Mouse (Mus musculus) forebrain, embryonic 16.5 days (tissue): ENCODE data around the gene Cpne7. TPM values are rescaled to one million over a fixed set of nuclear protein-coding genes. Genes with fewer than 3 reads are reported as not detected.
"Not testable (repeated sequence)": the region's sequence is repeated elsewhere in the genome, so short reads cannot be mapped to it uniquely, and the experiment has no call there.

Source experiments
- ATAC-seq: fragments of 200-750 bp; cut with Nextera tagmentation; 2 replicates; pipeline ENCODE4 v1.8.0; 2017; ENCODE audit warnings: mild to moderate bottlenecking, moderate library complexity
- H3K27ac ChIP-seq: fragments of 300-500 bp; sonication (generic); 2 replicates; pipeline ENCODE4 v1.5.1; 2014; ENCODE audit warnings: low read length, control low read depth
- H3K27me3 ChIP-seq: fragments of 300-500 bp; sonication (generic); replicated peaks from 2 replicates; pipeline ENCODE4 v1.6.1; 2014; ENCODE audit warnings: low read length; ENCODE audit not compliant: control insufficient read depth, insufficient read depth
- H3K36me3 ChIP-seq: fragments of 300-500 bp; sonication (generic); 2 replicates; pipeline ENCODE4 v1.6.1; 2014; ENCODE audit not compliant: control insufficient read depth, insufficient read depth
- H3K4me1 ChIP-seq: fragments of 300-500 bp; sonication (generic); replicated peaks from 2 replicates; pipeline ENCODE4 v1.6.1; 2014; ENCODE audit warnings: low read length; ENCODE audit not compliant: control insufficient read depth, insufficient read depth
- H3K4me2 ChIP-seq: fragments of 300-500 bp; sonication (generic); 2 replicates; pipeline ENCODE4 v1.6.1; 2014; ENCODE audit warnings: mild to moderate bottlenecking, low read length, control low read depth
- H3K4me3 ChIP-seq: fragments of 300-500 bp; sonication (generic); replicated peaks from 2 replicates; pipeline ENCODE4 v1.5.1; 2014; ENCODE audit warnings: mild to moderate bottlenecking, low read length, control low read depth
- H3K9ac ChIP-seq: fragments of 300-500 bp; sonication (generic); replicated peaks from 2 replicates; pipeline ENCODE4 v1.6.1; 2014; ENCODE audit warnings: low read depth, low read length, control low read depth
- H3K9me3 ChIP-seq: fragments of 300-500 bp; sonication (generic); 2 replicates; pipeline ENCODE4 v1.6.1; 2016; ENCODE audit warnings: low read length; ENCODE audit not compliant: control insufficient read depth
- WGBS: fragments of 180-500 bp; shearing (Covaris S2); extraction: QIAGEN DNeasy Blood & Tissue Kit; methylation state at CpG from one replicate; pipeline ENCODE4 v1.1.7; 2014; 5-methylcytosine and 5-hydroxymethylcytosine counted together
- polyA plus RNA-seq: library from polyadenylated mRNA; unstranded; fragments of >200 nt; fragmentation: Nextera tagmentation; extraction: Ambion mirVana; gene quantifications from 2 replicates; pipeline ENCODE4 v1.2.1, GENCODE M21; 2015

Cpne7 gene
- polyA plus RNA-seq, 1 experiment from 2014 or later = 7.3 TPM

DNA sequence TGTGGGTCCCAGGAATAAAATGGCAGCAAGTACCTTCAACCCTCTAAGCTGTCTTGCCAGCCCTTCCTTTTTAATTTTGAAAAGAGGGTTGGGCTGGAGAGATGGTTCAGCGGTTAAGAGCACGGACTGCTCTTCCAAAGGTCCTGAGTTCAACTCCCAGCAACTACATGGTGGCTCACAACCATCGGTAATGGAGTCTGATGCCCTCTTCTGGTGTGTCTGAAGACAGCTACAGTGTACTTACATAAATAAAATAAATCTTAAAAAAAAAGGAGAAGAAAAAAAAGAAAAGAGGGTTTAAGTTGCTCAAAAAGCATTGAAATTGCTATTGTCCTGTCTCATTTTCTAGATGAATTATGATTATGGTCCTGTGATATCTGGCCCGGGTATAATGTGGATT lies 15.9 kb upstream of the Cpne7 start:
- H3K4me2 ChIP-seq = no peak overlapping the region; the same call in 1 of the 2 replicates
- no peaks in the 10 kb centered on the region for H3K27me3 ChIP-seq
- no peak overlapping the region for H3K4me3 ChIP-seq
- H3K9me3 ChIP-seq = no peaks in the 10 kb centered on the region
- no peak overlapping the region for H3K9ac ChIP-seq
- WGBS = 86% methylated on average over 4 of the region's 4 CpGs
- H3K4me1 ChIP-seq = peaks cover 12% of the 10 kb centered on the region
- H3K36me3 ChIP-seq = peaks cover 19% of the 10 kb centered on the region
- no peak for ATAC-seq
- H3K27ac ChIP-seq = no peak overlapping the region

DNA sequence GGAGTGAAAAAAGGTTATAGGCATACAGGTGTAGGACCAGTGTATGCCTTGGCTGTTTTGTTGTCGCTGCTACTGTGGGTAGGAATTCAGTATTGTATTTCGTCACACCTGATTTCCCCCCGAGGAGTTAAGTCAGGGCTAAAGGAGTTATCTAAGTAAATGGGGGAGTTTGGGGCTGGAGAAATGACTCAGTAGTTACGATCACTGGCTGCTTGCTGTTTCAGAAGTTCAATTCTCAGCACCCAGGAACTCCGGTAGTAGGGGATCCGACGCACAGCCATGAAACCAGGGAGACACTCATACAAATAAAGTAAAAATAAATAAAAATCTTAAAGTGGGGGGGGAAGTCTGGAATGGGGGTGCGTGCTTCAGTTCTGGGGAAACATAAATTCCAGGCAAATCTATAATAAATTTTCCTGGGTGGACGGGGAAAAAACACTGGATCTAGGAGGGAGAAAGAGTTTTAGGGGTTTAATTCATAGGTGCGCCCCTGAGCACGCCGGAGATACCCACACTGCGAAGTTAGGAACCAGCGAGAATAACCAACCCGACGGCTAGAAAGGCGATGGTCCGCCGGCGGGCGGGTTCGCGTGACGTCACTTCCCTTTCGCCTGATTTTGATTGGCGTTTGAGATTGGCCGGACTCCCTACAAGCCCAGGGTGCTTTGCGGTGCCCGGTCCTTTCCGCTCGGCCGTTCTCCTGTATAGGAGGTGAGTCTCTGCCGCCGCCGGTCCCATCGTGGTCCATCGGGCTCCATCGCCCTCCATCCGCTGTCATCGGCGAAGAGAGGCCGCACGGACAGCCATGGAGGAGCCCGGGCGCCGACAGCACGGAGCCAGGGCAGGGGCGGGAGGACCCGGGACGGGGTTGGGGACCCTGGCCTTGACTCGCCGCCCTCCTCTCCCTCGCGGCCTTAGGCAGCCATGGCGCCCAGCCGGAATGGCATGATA lies 15.2 kb upstream of the Cpne7 start, which contains the start of gene Rpl13:
Gene Rpl13 (plus strand): TSS at position 616 of the 951 bp plus-strand sequence.
- Histone ChIP-seq H3K9me3 (no peaks in the 10 kb centered on the region), H3K9ac (peak within 1 kb of the TSS; percentile 89), H3K4me3 (peak within 1 kb of the TSS; percentile 86), H3K4me2 (peak within 1 kb of the TSS; percentile 88), H3K27me3 (no peaks in the 10 kb centered on the region), H3K27ac (peak within 1 kb of the TSS; percentile 92), H3K36me3 (peaks cover 19% of the 10 kb centered on the region), H3K4me1 (peaks cover 12% of the 10 kb centered on the region)
- peak; percentile 97 for ATAC-seq
- 1% methylated on average over 56 of the region's 56 CpGs for WGBS

DNA sequence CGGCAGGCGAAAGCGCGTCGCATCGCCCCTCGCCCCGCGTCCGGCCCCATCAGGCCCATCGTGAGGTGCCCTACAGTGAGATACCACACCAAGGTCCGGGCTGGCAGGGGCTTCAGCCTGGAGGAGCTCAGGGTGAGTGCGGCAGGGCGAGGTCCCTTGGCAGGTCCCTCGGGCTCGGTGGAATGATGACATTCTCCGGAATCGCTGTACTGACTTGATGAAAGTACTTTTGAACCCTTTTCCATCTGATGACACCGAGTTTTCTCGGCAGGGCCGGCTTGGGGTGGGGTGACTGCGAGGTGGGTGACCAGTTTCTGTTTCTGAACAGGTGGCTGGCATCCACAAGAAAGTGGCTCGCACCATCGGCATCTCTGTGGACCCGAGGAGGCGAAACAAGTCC lies 14.3 kb upstream of the Cpne7 start:
- Histone ChIP-seq H3K36me3 (peaks cover 16% of the 10 kb centered on the region), H3K27ac (peak overlapping the region; percentile 23), H3K4me1 (peaks cover 12% of the 10 kb centered on the region), H3K4me2 (peak overlapping the region; percentile 88), H3K4me3 (peak overlapping the region; percentile 86), H3K9ac (peak overlapping the region; percentile 89)
- not testable (repeated sequence) for ATAC-seq, H3K9me3 ChIP-seq, H3K27me3 ChIP-seq
- WGBS = 0% methylated on average over 16 of the region's 26 CpGs

DNA sequence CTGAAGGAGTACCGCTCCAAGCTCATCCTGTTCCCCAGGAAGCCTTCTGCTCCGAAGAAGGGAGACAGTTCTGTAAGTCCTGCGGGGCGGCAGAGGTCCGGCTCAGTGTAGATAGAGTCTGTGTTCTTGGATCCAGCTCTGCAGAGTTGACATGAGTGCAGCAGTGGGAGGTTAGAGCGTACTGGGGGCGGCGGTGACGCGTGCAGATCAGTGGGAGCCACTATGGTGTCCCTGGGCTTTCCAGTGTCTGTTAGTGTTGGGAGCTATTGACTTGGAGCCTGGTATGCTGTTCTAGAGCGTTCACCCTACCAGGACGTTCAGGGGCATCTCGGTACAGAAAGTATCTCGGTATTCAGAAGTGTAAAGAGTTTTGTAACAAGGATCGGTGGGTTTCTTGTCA lies 13.9 kb upstream of the Cpne7 start:
- H3K9me3 ChIP-seq = no peaks in the 10 kb centered on the region
- no peak for ATAC-seq
- peaks cover 12% of the 10 kb centered on the region for H3K4me1 ChIP-seq
- H3K36me3 ChIP-seq = peaks cover 16% of the 10 kb centered on the region
- H3K27me3 ChIP-seq = no peaks in the 10 kb centered on the region
- H3K4me3 ChIP-seq = peak overlapping the region; percentile 86
- peak overlapping the region; percentile 23; the same call in 1 of the 2 replicates for H3K27ac ChIP-seq
- 19% methylated on average over 14 of the region's 15 CpGs for whole genome bisulfite sequencing
- H3K9ac ChIP-seq = peak overlapping the region; percentile 89
- peak overlapping the region; percentile 88 for H3K4me2 ChIP-seq

DNA sequence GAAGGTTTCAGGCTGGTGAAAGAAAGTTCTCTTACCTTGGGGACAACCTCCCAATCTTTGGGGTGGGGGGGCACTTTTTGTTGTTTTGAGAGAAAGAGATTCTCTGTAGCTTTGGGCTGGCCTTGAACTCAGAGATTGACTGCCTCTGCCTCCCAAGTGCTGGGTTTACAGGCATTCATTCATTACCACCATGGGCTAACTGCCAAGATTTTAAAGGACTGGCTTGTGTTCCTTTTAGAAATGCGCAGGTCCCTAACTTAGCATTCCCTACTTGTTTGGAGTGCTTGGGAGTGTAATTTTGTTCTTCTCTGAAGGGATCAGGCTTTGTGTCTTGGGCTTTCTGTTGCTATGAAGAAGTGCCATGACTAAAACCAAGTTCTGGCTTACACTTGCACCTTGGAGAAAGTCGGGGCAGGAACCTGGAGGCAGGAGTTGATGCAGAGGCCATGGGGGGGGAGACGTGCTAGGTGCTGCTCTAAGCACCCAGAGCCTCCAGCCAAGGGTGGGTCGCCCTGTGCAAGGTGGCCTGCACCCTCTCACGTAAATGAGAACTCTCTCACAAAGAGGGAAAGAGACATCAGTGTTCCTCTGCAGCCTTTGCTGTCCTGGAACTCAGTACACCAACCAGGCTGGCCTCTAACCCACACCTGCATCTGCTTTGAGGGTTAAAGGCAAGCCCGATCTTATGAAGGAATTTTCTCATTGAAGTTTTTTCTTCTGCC lies 13.0 kb upstream of the Cpne7 start:
- no peak for ATAC-seq
- H3K4me1 ChIP-seq = peaks cover 12% of the 10 kb centered on the region
- H3K27ac ChIP-seq = no peak overlapping the region
- H3K27me3 ChIP-seq = no peaks in the 10 kb centered on the region
- H3K9me3 ChIP-seq = no peaks in the 10 kb centered on the region
- peaks cover 16% of the 10 kb centered on the region for H3K36me3 ChIP-seq
- H3K4me2 ChIP-seq = peak overlapping the region; percentile 88; the same call in 1 of the 2 replicates
- 78% methylated on average over 6 of the region's 6 CpGs for WGBS
- no peak overlapping the region for H3K4me3 ChIP-seq
- no peak overlapping the region for H3K9ac ChIP-seq

DNA sequence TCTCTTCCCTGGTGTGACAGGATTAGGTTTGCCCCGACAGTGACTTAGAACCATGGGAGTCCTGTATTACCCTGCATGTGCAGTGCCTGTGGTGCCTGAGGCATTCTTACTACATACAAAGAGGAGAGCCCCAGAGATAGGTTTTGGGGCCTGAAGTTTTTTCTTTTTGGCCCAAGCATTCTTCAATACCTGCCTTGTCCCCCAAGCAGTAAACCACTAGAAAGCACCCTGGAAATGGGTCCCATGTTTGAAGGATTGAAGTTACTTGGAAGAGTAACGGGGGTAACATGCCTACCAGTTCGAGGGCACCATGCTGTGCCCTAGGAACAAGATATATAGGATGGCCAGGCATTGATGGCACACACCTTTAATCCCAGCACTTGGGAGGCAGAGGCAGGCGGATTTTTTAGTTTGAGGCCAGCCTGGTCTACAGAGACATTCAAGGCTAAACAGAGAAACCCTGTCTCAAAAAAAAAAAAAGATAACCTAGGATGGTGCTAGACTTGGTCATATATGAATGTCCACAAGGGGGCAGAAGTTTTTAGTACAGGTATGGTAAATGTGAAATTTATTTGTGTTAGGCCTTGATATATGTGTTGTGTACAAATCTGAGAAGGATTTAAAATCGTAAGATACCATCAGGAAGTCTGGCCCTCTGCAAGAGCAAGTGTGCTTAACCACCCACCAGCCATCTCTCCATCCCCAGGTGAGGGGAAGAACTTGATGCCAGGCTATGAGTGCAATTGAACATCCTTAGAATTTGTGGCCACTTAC lies 11.4 kb upstream of the Cpne7 start:
- no peak overlapping the region for H3K27ac ChIP-seq
- no peaks in the 10 kb centered on the region for H3K9me3 ChIP-seq
- H3K4me1 ChIP-seq = peaks cover 12% of the 10 kb centered on the region
- no peak overlapping the region for H3K4me3 ChIP-seq
- no peak overlapping the region for H3K4me2 ChIP-seq
- no peak for ATAC-seq
- H3K27me3 ChIP-seq = no peaks in the 10 kb centered on the region
- WGBS = 64% methylated on average over 5 of the region's 5 CpGs
- H3K36me3 ChIP-seq = peaks cover 16% of the 10 kb centered on the region
- no peak overlapping the region for H3K9ac ChIP-seq

DNA sequence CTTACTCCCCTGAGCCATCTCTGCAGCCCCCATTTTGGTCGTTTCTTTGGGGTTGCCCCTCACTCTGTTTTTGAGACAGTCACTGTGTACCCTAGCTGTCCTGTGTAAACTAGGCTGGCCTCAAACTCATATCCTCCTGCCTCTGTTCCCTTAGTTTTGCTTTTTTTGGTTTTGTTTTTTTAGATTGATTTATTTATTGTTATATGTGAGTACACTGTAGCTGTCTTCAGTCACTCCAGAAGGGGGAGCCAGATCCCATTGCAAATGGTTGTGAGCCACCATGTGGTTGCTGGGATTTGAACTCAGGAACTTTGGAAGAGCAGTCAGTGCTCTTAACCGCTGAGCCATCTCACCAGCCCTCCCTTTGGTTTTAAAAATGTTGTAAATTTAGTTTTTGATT lies 10.6 kb upstream of the Cpne7 start:
- Histone ChIP-seq H3K4me1 (peaks cover 12% of the 10 kb centered on the region), H3K9ac (no peak overlapping the region), H3K36me3 (peaks cover 16% of the 10 kb centered on the region), H3K27me3 (no peaks in the 10 kb centered on the region), H3K4me3 (no peak overlapping the region), H3K27ac (no peak overlapping the region), H3K4me2 (no peak overlapping the region), H3K9me3 (no peaks in the 10 kb centered on the region)
- 55% methylated on average over 2 of the region's 2 CpGs for WGBS
- no peak for ATAC-seq

DNA sequence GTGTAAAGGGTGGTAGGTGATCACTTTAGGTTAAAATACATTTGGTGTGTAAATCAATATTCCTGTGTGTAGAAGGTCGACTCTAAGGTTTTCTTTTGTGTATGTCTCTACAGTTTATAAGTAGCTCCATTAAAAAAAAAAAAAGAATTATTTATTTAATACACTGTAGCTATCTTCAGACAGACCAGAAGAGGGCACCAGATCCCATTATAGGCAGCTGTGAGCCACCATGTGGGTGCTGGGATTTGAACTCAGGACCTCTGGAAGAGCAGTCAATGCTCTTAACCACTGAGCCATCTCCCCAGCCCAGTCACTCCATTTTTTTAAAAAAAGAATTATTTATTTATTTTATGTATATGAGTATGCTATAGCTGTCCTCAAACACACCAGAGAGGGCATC lies 9.2 kb upstream of the Cpne7 start:
- no peak overlapping the region for H3K9ac ChIP-seq
- H3K9me3 ChIP-seq = no peaks in the 10 kb centered on the region
- ATAC-seq = no peak
- WGBS = 78% methylated on average over 1 of the region's 1 CpGs
- peaks cover 16% of the 10 kb centered on the region for H3K36me3 ChIP-seq
- H3K27me3 ChIP-seq = no peaks in the 10 kb centered on the region
- no peak overlapping the region for H3K4me3 ChIP-seq
- H3K27ac ChIP-seq = no peak overlapping the region
- no peak overlapping the region for H3K4me2 ChIP-seq
- peaks cover 9% of the 10 kb centered on the region for H3K4me1 ChIP-seq

DNA sequence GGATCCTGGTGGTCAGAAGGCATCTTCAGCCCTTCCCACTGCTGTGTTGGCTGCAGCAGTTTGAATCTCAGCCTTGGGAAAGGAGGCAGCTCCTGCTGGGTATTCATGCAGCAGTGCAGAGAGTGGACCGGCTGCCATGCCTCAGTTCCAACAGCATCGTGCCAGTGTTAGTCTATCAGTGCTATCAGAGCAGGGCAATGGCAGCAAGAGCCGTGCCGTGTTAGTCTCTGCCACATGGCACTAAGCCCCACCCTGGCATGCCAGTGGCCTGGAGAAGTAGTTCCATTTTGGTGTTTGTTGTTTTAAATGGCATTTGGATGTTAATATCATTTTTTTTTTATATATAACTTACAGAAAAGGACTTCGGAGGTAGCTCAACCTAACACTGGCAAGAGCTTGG lies 8.2 kb upstream of the Cpne7 start:
- WGBS = 89% methylated on average over 5 of the region's 5 CpGs
- no peaks in the 10 kb centered on the region; the same call in 1 of the 2 replicates for H3K4me1 ChIP-seq
- no peak overlapping the region for H3K27ac ChIP-seq
- no peak overlapping the region for H3K4me2 ChIP-seq
- no peak overlapping the region for H3K9ac ChIP-seq
- ATAC-seq = no peak
- no peaks in the 10 kb centered on the region for H3K27me3 ChIP-seq
- peaks cover 14% of the 10 kb centered on the region for H3K36me3 ChIP-seq
- no peaks in the 10 kb centered on the region for H3K9me3 ChIP-seq
- no peak overlapping the region for H3K4me3 ChIP-seq
